Comparison of ENCODE assay signal across 8 mouse cellular contexts in genomic region chr19:46503351-46504084, GRCm38 (mm10). TPM values are rescaled to one million over a fixed set of nuclear protein-coding genes. Genes with fewer than 3 reads are reported as not detected.
DNase-seq lines count a peak whose midpoint lies in the region; ATAC-seq lines count a peak whose summit lies in the region.

No protein-coding gene starts in this region.

- ATAC-seq in intestine, embryonic 14.5 days (replicated peaks; ENCODE audit: low FRiP score, low TSS enrichment, low read depth), result peak; percentile 37
- ATAC-seq in liver, embryonic 16.5 days (ENCODE audit: low read depth), result peak; percentile 43

- peak overlapping the region; percentile 99 for H3K27ac ChIP-seq in intestine, embryonic 14.5 days (ENCODE audit: low read depth)
- H3K27ac ChIP-seq in liver, embryonic 16.5 days (ENCODE audit: low read length), result peak overlapping the region; percentile 97

- no peaks in the 10 kb centered on the region for H3K9me3 ChIP-seq in intestine, embryonic 14.5 days (ENCODE audit: control insufficient read depth, low read length)
- no peaks in the 10 kb centered on the region for H3K9me3 ChIP-seq in liver, embryonic 16.5 days (replicated peaks; ENCODE audit: control insufficient read depth, low read length)

- peaks cover 25% of the 10 kb centered on the region for H3K36me3 ChIP-seq in intestine, embryonic 14.5 days (ENCODE audit: control insufficient read depth, insufficient read depth, low read length)
- peaks cover 4% of the 10 kb centered on the region; the same call in 1 of the 2 replicates for H3K36me3 ChIP-seq in liver, embryonic 16.5 days (ENCODE audit: control insufficient read depth, insufficient read depth)

- peak; percentile 40 for DNase-seq in right cerebral cortex, adult 18-20 months
- no peak for DNase-seq in right cerebral cortex, postnatal 14 days
- DNase-seq in c-Kit-positive CD71-positive TER-119-positive erythroid progenitor cells, embryonic 14.5 days (ENCODE audit: low spot score), result peak; percentile 88
- peak; percentile 82 for DNase-seq in gastrocnemius, postnatal 25 days
- peak; percentile 88 for DNase-seq in intestine, embryonic 14.5 days (ENCODE audit: low spot score)
- peak; percentile 64 for DNase-seq in neural tube, embryonic 10.5 days (ENCODE audit: extremely low spot score, low spot score)
- peak; percentile 80 to 83 for DNase-seq in thymus, postnatal 10 days (ENCODE audit: low spot score in 2 of 2)

- peak overlapping the region; percentile 93 for H3K4me2 ChIP-seq in intestine, embryonic 14.5 days (ENCODE audit: low read length)
- peak overlapping the region; percentile 98 for H3K4me2 ChIP-seq in liver, embryonic 16.5 days (ENCODE audit: low read depth, low read length)

- under 1% methylated on average over 21 of the region's 21 CpGs for WGBS in intestine, embryonic 14.5 days
- WGBS in liver, embryonic 16.5 days (ENCODE audit: insufficient replicate concordance), result under 1% methylated on average over 21 of the region's 21 CpGs

- H3K4me3 ChIP-seq in intestine, embryonic 14.5 days (ENCODE audit: low read depth, low read length), result peak overlapping the region; percentile 85
- H3K4me3 ChIP-seq in liver, embryonic 16.5 days (ENCODE audit: low read depth, low read length), result peak overlapping the region; percentile 85

- H3K27me3 ChIP-seq in intestine, embryonic 14.5 days (replicated peaks; ENCODE audit: control insufficient read depth, insufficient read depth, low read length), result no peaks in the 10 kb centered on the region
- no peaks in the 10 kb centered on the region for H3K27me3 ChIP-seq in liver, embryonic 16.5 days (ENCODE audit: control insufficient read depth, insufficient read depth, low read depth, low read length)

- H3K4me1 ChIP-seq in intestine, embryonic 14.5 days (replicated peaks; ENCODE audit: control insufficient read depth, insufficient read depth, low read length), result peaks cover 41% of the 10 kb centered on the region
- peaks cover 58% of the 10 kb centered on the region for H3K4me1 ChIP-seq in liver, embryonic 16.5 days (ENCODE audit: control insufficient read depth, low read depth, low read length)

- peak overlapping the region; percentile 79 for H3K9ac ChIP-seq in intestine, embryonic 14.5 days (ENCODE audit: low read length)
- peak overlapping the region; percentile 91 for H3K9ac ChIP-seq in liver, embryonic 16.5 days (ENCODE audit: low read depth, low read length)

RNA-seq across cellular contexts. Expression of gene Trim8, which starts 2.0 kb away (rescaled TPM):
- total RNA-seq in gastrocnemius, postnatal 25 days (2021), result 10 to 100 TPM; 19.1 to 20.6 TPM
- 20.1 and 21.1 TPM in 2 replicates for polyA plus RNA-seq in intestine, embryonic 14.5 days (2014; fragmentation: Nextera tagmentation; extraction: Ambion mirVana)
- polyA plus RNA-seq in liver, embryonic 16.5 days (2015; fragmentation: Nextera tagmentation; extraction: Ambion mirVana), result 7.7 and 10.5 TPM in 2 replicates
